Mouse (Mus musculus) spleen, adult 2 months (tissue): Measurements from ENCODE around the gene Mrpl40. TPM values are rescaled to one million over a fixed set of nuclear protein-coding genes. Genes with fewer than 3 reads are reported as not detected.

Experiments used
- DNase-seq, 2 experiments: peaks; one replicate each; pipeline versions ENCODE4 v3.0.0 to v3.0.0-alpha.2; 2012 to 2021; ENCODE audit warnings: low spot score in 2 of 2, low read depth in 1 of 2
- H3K27ac ChIP-seq: fragments of 200-500 bp; 2 replicates; pipeline ENCODE4 v1.5.1; 2012; ENCODE audit warnings: low read length, inconsistent platforms; ENCODE audit not compliant: insufficient read depth
- H3K27me3 ChIP-seq: fragments of 200-500 bp; 2 replicates; pipeline ENCODE4 v1.6.1; 2012; ENCODE audit warnings: mild to moderate bottlenecking, moderate library complexity, low read length, inconsistent platforms; ENCODE audit not compliant: control insufficient read depth, insufficient read depth
- H3K36me3 ChIP-seq: fragments of 200-500 bp; 2 replicates; pipeline ENCODE4 v1.6.1; 2012; ENCODE audit warnings: mild to moderate bottlenecking, low read length, inconsistent platforms; ENCODE audit not compliant: control insufficient read depth, insufficient read depth
- H3K4me1 ChIP-seq: fragments of 200-500 bp; 2 replicates; pipeline ENCODE4 v1.6.1; 2011; ENCODE audit warnings: inconsistent platforms; ENCODE audit not compliant: control insufficient read depth, insufficient read depth, insufficient read length
- H3K4me3 ChIP-seq: fragments of 200-500 bp; 2 replicates; pipeline ENCODE4 v1.5.1; 2011; ENCODE audit warnings: mild to moderate bottlenecking, inconsistent platforms; ENCODE audit not compliant: insufficient read depth, insufficient read length; ENCODE audit errors: extremely low read depth
- CTCF ChIP-seq: fragments of 200-500 bp; IDR thresholded peaks from 2 replicates; pipeline ENCODE4 v1.5.1; 2011; ENCODE audit warnings: mild to moderate bottlenecking, inconsistent platforms; ENCODE audit not compliant: insufficient read depth, insufficient read length, insufficient replicate concordance; ENCODE audit errors: extremely low read depth
- POLR2A ChIP-seq: fragments of 200-500 bp; IDR thresholded peaks from 2 replicates; pipeline ENCODE4 v1.6.1; 2011; ENCODE audit warnings: low read depth, low read length, inconsistent platforms
- WGBS: fragments of 180-500 bp; shearing (Covaris S2); methylation state at CpG from one replicate; pipeline ENCODE4 v1.1.7; 2018; 5-methylcytosine and 5-hydroxymethylcytosine counted together
- polyA plus RNA-seq: library from polyadenylated mRNA; depleted of rRNA; stranded (reverse); fragments of >200 nt; gene quantifications from 2 replicates; pipeline ENCODE4 v1.2.3, GENCODE M21; 2012; rRNA removed

Mrpl40 gene
- 6.1 and 8.1 TPM in 2 replicates for polyA plus RNA-seq

- H3K4me3 ChIP-seq: peak within 1 kb of the TSS; percentile 100
- peak; percentile 83 to 92 for DNase-seq
- WGBS: under 1% methylated on average over 87 of the region's 93 CpGs
- peaks cover 15% of the 10 kb centered on the region for H3K36me3 ChIP-seq
- peak within 1 kb of the TSS; percentile 98 for H3K27ac ChIP-seq
- no peak for TF ChIP-seq CTCF
- peak; percentile 40 for TF ChIP-seq POLR2A
- no peaks in the 10 kb centered on the region for H3K27me3 ChIP-seq
- peaks cover 3% of the 10 kb centered on the region; the same call in 1 of the 2 replicates for H3K4me1 ChIP-seq
These were observed at the start of gene Mrpl40, which contains the start of gene Hira for GRCm38 (mm10) chr16:18876442-18877308. Mrpl40 (minus strand) TSS chr16:18876862. Hira (plus strand) TSS chr16:18877037.

- no peaks in the 10 kb centered on the region for H3K27me3 ChIP-seq
- TF ChIP-seq CTCF (no peak), POLR2A (no peak)
- no peak for DNase-seq
- no peak overlapping the region for H3K27ac ChIP-seq
- no peaks in the 10 kb centered on the region for H3K4me1 ChIP-seq
- peaks cover 46% of the 10 kb centered on the region for H3K36me3 ChIP-seq
- WGBS: 98% methylated on average over 2 of the region's 2 CpGs
- H3K4me3 ChIP-seq: no peak overlapping the region
These were observed 45.1 kb upstream of the Mrpl40 start for GRCm38 (mm10) chr16:18921771-18922170.

GRCm38 (mm10) chr16:18916064-18916463 is 39.4 kb upstream of the Mrpl40 start:
- no peak for TF ChIP-seq POLR2A
- TF ChIP-seq CTCF: no peak
- WGBS: 92% methylated on average over 4 of the region's 4 CpGs

GRCm38 (mm10) chr16:18905648-18906047 is 29.0 kb upstream of the Mrpl40 start:
- no peaks in the 10 kb centered on the region for H3K4me1 ChIP-seq
- 82% methylated on average over 1 of the region's 1 CpGs for WGBS
- no peak overlapping the region for H3K4me3 ChIP-seq
- DNase-seq: no peak
- TF ChIP-seq CTCF: no peak
- TF ChIP-seq POLR2A: no peak
- no peaks in the 10 kb centered on the region for H3K27me3 ChIP-seq
- H3K36me3 ChIP-seq: peaks cover 11% of the 10 kb centered on the region
- H3K27ac ChIP-seq: no peak overlapping the region

More at GRCm38 (mm10) chr16:18916064-18916463, 39.4 kb upstream of the Mrpl40 start:
- no peaks in the 10 kb centered on the region for H3K4me1 ChIP-seq
- H3K27me3 ChIP-seq: no peaks in the 10 kb centered on the region
- peaks cover 32% of the 10 kb centered on the region for H3K36me3 ChIP-seq
- no peak overlapping the region for H3K4me3 ChIP-seq
- no peak for DNase-seq
- H3K27ac ChIP-seq: no peak overlapping the region

GRCm38 (mm10) chr16:18896429-18896828 is 19.8 kb upstream of the Mrpl40 start:
- H3K4me1 ChIP-seq: no peaks in the 10 kb centered on the region
- TF ChIP-seq CTCF (no peak), POLR2A (no peak)
- H3K36me3 ChIP-seq: peaks cover 31% of the 10 kb centered on the region
- no peak overlapping the region for H3K4me3 ChIP-seq
- no peak for DNase-seq
- 80% methylated on average over 10 of the region's 10 CpGs for WGBS
- no peak overlapping the region for H3K27ac ChIP-seq
- H3K27me3 ChIP-seq: no peaks in the 10 kb centered on the region

- H3K4me3 ChIP-seq: no peak overlapping the region
- H3K4me1 ChIP-seq: no peaks in the 10 kb centered on the region
- H3K27ac ChIP-seq: no peak overlapping the region
- H3K27me3 ChIP-seq: no peaks in the 10 kb centered on the region
- 75% methylated on average over 3 of the region's 3 CpGs for WGBS
- no peak for TF ChIP-seq CTCF
- no peak for TF ChIP-seq POLR2A
- H3K36me3 ChIP-seq: peaks cover 25% of the 10 kb centered on the region
- no peak for DNase-seq
These were observed 18.6 kb upstream of the Mrpl40 start for GRCm38 (mm10) chr16:18895249-18895648.

- Histone ChIP-seq H3K27ac (no peak overlapping the region), H3K27me3 (no peaks in the 10 kb centered on the region), H3K36me3 (peaks cover 20% of the 10 kb centered on the region), H3K4me1 (no peaks in the 10 kb centered on the region), H3K4me3 (no peak overlapping the region)
- 92% methylated on average over 4 of the region's 4 CpGs for WGBS
- DNase-seq: no peak
- TF ChIP-seq POLR2A (no peak), CTCF (no peak)
These were observed 17.2 kb upstream of the Mrpl40 start for GRCm38 (mm10) chr16:18893840-18894372.
